Mouse (Mus musculus) layer of hippocampus, adult 6 months (tissue): ENCODE results near the gene AL607142.1. TPM values are rescaled to one million over a fixed set of nuclear protein-coding genes. Genes with fewer than 3 reads are reported as not detected.

ENCODE experiments used
- long read RNA-seq, 2 experiments: library from polyadenylated mRNA; unstranded; transcript quantifications; one replicate each; pipeline ENCODE4 v2.0.0; 2019 to 2020
- polyA plus RNA-seq: library from polyadenylated mRNA; unstranded; fragments of <200 nt; fragmentation: Nextera tagmentation; gene quantifications from 2 replicates; pipeline ENCODE4 v1.2.3, GENCODE M21; 2021

Gene AL607142.1
- polyA plus RNA-seq: not detected in 2 replicates
- long read RNA-seq, experiment 1, partial matches to known transcripts: 0 of 1 reads
- long read RNA-seq, experiment 1, other reads (novel, unspliced or antisense): 1 of 1 reads
- long read RNA-seq, experiment 2, partial matches to known transcripts: 0 of 3 reads
- long read RNA-seq, experiment 2, other reads (novel, unspliced or antisense): 3 of 3 reads

DNA sequence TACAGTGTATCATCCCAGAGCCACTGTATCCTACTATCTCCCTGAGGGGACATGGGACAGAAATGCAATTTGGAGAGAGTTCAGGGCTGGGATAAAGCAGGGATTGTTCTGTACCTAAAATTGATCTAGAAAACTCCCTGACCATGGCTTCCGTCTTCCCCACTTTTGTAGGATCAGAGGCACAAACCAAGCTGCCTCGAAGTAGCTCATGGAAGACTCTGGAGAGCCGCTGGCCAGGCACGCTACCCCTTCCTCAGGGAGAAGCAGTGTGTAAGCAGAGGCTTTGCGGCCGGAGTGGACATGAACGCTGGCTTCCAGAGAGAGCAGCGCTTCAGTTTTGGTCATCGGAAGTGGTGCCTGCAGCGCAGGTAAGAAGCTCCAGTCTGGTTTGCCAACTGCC, at the start of gene AL607142.1:
AL607142.1 (plus strand) TSS at position 301 of the 400 bp plus-strand sequence.

Other genes starting within 250 kb of the AL607142.1 start
- gene Edn2, start 96.2 kb downstream of the AL607142.1 start, polyA plus RNA-seq: not detected in 2 replicates
- 1.1 and 1.5 TPM in 2 replicates for gene Foxo6, start 222.4 kb downstream of the AL607142.1 start, polyA plus RNA-seq